25 mouse cellular contexts compared by ENCODE assay signal in the genomic region with DNA sequence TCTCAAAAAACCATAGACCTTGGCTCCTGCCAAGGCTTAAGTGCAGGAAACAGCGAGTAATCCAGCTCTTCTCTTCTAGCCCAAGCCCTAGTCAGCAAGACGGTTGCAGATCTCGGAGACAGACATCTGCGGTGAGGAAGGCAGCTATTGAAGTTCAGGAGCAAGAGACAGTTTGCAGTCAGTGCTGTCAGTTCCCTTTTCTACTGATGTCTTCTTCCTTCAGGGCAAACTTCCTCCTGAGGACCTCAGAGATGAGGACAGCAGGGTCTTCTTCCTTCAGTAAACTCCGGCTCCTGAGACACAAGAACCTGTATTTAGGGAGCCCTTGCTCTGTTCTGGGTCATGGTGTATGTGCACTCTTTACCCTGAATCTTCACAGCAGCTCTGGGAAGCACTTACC. TPM values are rescaled to one million over a fixed set of nuclear protein-coding genes. Genes with fewer than 3 reads are reported as not detected.
DNase-seq lines count a peak whose midpoint lies in the region; ATAC-seq lines count a peak whose summit lies in the region.
"Had no signal": no experiment of that assay in that cellular context is flagged by ENCODE, and none has a peak within 500 bp of the region (broad histone marks: within the 10 kb centered on the region; RNA-seq: fewer than 3 reads in every experiment).

No protein-coding gene starts in this region.

- no peaks in the 10 kb centered on the region for H3K4me1 ChIP-seq in midbrain, embryonic 13.5 days (replicated peaks)
- H3K4me1 ChIP-seq in midbrain, embryonic 10.5 days, result no peaks in the 10 kb centered on the region
- H3K4me1 ChIP-seq in liver, embryonic 15.5 days (replicated peaks), result peaks cover 10% of the 10 kb centered on the region
- H3K4me1 ChIP-seq: embryonic facial prominence, embryonic 10.5 days; hindbrain, embryonic 12.5 days; kidney, embryonic 15.5 days; limb, embryonic 13.5 days had no signal

- no peak overlapping the region for H3K4me2 ChIP-seq in midbrain, embryonic 13.5 days (replicated peaks)
- no peak overlapping the region for H3K4me2 ChIP-seq in liver, embryonic 15.5 days
- H3K4me2 ChIP-seq: heart, embryonic 11.5 days; hindbrain, embryonic 12.5 days; kidney, embryonic 15.5 days; limb, embryonic 13.5 days had no signal

- no peak for DNase-seq in midbrain, embryonic 10.5 days (ENCODE audit: low spot score)
- no peak for DNase-seq in left cerebral cortex, postnatal 14 days (ENCODE audit: low spot score in 2 of 2)
- DNase-seq in natural killer cell, adult 2 months (ENCODE audit: low spot score in 2 of 2), result no peak
- no peak for DNase-seq in right cerebral cortex, postnatal 36 days (ENCODE audit: low spot score in 2 of 2)
- DNase-seq: adrenal gland, adult 8-10 months; cerebellum, adult 9-11 months; gastrocnemius, adult 2 months; heart, postnatal 10 days; kidney, adult 11 months; kidney, postnatal 36 days; layer of hippocampus, postnatal 36 days; lung, adult 18-20 months; lung, postnatal 10 days; right cerebral cortex, postnatal 14 days; spleen, adult 18-20 months; thymus, postnatal 14 days had no signal

- peak overlapping the region; percentile 17; the same call in 1 of the 2 replicates for H3K27ac ChIP-seq in midbrain, embryonic 13.5 days
- no peak overlapping the region for H3K27ac ChIP-seq in midbrain, embryonic 10.5 days (replicated peaks)
- H3K27ac ChIP-seq in liver, embryonic 15.5 days (replicated peaks), result peak overlapping the region; percentile 41; the same call in 1 of the 2 replicates
- H3K27ac ChIP-seq: embryonic facial prominence, embryonic 10.5 days; gastrocnemius, adult 2 months; hindbrain, embryonic 12.5 days; kidney, embryonic 15.5 days; limb, embryonic 13.5 days had no signal

- H3K4me3 ChIP-seq in midbrain, embryonic 13.5 days (replicated peaks), result no peak overlapping the region
- no peak overlapping the region for H3K4me3 ChIP-seq in midbrain, embryonic 10.5 days
- H3K4me3 ChIP-seq in liver, embryonic 15.5 days (replicated peaks), result no peak overlapping the region
- H3K4me3 ChIP-seq: embryonic facial prominence, embryonic 10.5 days; gastrocnemius, adult 2 months; hindbrain, embryonic 12.5 days; kidney, embryonic 15.5 days; limb, embryonic 13.5 days had no signal

- peaks cover 85% of the 10 kb centered on the region for H3K36me3 ChIP-seq in midbrain, embryonic 13.5 days
- peaks cover 100% of the 10 kb centered on the region for H3K36me3 ChIP-seq in midbrain, embryonic 10.5 days
- peaks cover 99% of the 10 kb centered on the region for H3K36me3 ChIP-seq in liver, embryonic 15.5 days (replicated peaks)

- intact Hi-C loops in left cerebral cortex, postnatal 14 days (cut with DNase I), result no loop called here

- no peaks in the 10 kb centered on the region for H3K27me3 ChIP-seq in midbrain, embryonic 13.5 days
- H3K27me3 ChIP-seq in midbrain, embryonic 10.5 days (ENCODE audit: low read depth, poor library complexity, severe bottlenecking), result no peaks in the 10 kb centered on the region
- H3K27me3 ChIP-seq in liver, embryonic 15.5 days, result no peaks in the 10 kb centered on the region
- H3K27me3 ChIP-seq: hindbrain, embryonic 12.5 days; kidney, embryonic 15.5 days; limb, embryonic 13.5 days had no signal

- no peak overlapping the region for H3K9ac ChIP-seq in midbrain, embryonic 13.5 days (replicated peaks)
- H3K9ac ChIP-seq in liver, embryonic 15.5 days, result no peak overlapping the region
- H3K9ac ChIP-seq: hindbrain, embryonic 12.5 days; kidney, embryonic 15.5 days; limb, embryonic 13.5 days had no signal

- no peaks in the 10 kb centered on the region for H3K9me3 ChIP-seq in midbrain, embryonic 13.5 days
- no peaks in the 10 kb centered on the region for H3K9me3 ChIP-seq in midbrain, embryonic 10.5 days (replicated peaks)
- no peaks in the 10 kb centered on the region for H3K9me3 ChIP-seq in liver, embryonic 15.5 days (replicated peaks)
- H3K9me3 ChIP-seq: embryonic facial prominence, embryonic 10.5 days; hindbrain, embryonic 12.5 days; kidney, embryonic 15.5 days; limb, embryonic 13.5 days had no signal

- 67% methylated on average over 5 of the region's 5 CpGs for WGBS in midbrain, embryonic 13.5 days
- 78% methylated on average over 5 of the region's 5 CpGs for WGBS in midbrain, embryonic 10.5 days
- 50% methylated on average over 5 of the region's 5 CpGs for WGBS in liver, embryonic 15.5 days (ENCODE audit: insufficient replicate concordance)

- no peak for ATAC-seq in midbrain, embryonic 13.5 days
- ATAC-seq in common myeloid progenitor, adult 5-6 weeks (replicated peaks; ENCODE audit: low read depth, poor library complexity, severe bottlenecking), result peak; percentile 58; the same call in 1 of the 2 replicates
- no peak for ATAC-seq in liver, embryonic 15.5 days (ENCODE audit: insufficient read depth)
- ATAC-seq: activated CD4-positive, CD25-positive, alpha-beta regulatory T cell, adult 4 months had no signal

RNA-seq across cellular contexts. Expression of gene Mtfr1l, which starts 9.0 kb away (rescaled TPM):
- polyA plus RNA-seq in midbrain, embryonic 13.5 days (2015; fragmentation: Nextera tagmentation; extraction: Ambion mirVana), result 149 and 155 TPM in 2 replicates
- polyA plus RNA-seq in midbrain, embryonic 10.5 days (2016; fragmentation: Nextera tagmentation; extraction: Ambion mirVana), result 120 and 127 TPM in 2 replicates
- total RNA-seq in common myeloid progenitor, adult 5-6 weeks (2017), result 46.2 and 52.7 TPM in 2 replicates
- polyA plus RNA-seq in liver, embryonic 15.5 days (2015; fragmentation: Nextera tagmentation; extraction: Ambion mirVana), result 39.6 and 40.3 TPM in 2 replicates
- 10 to 100 TPM; 69.4 to 71.9 TPM for total RNA-seq in left cerebral cortex, postnatal 14 days (2021)

RNA-seq across cellular contexts. Expression of gene Aunip, which starts 15.4 kb away (rescaled TPM):
- polyA plus RNA-seq in midbrain, embryonic 13.5 days (2015; fragmentation: Nextera tagmentation; extraction: Ambion mirVana), result 3.9 and 4.4 TPM in 2 replicates
- polyA plus RNA-seq in midbrain, embryonic 10.5 days (2016; fragmentation: Nextera tagmentation; extraction: Ambion mirVana), result 25.5 and 28.6 TPM in 2 replicates
- 32.6 and 37.0 TPM in 2 replicates for total RNA-seq in common myeloid progenitor, adult 5-6 weeks (2017)
- polyA plus RNA-seq in liver, embryonic 15.5 days (2015; fragmentation: Nextera tagmentation; extraction: Ambion mirVana), result 14.0 and 18.9 TPM in 2 replicates
- under 1 TPM; 0.53 to 0.55 TPM for total RNA-seq in left cerebral cortex, postnatal 14 days (2021)
- total RNA-seq: gastrocnemius, adult 2 months had no signal

RNA-seq across cellular contexts. Expression of gene Selenon, which starts 25.7 kb away (rescaled TPM):
- polyA plus RNA-seq in midbrain, embryonic 13.5 days (2015; fragmentation: Nextera tagmentation; extraction: Ambion mirVana), result 11.1 and 11.5 TPM in 2 replicates
- polyA plus RNA-seq in midbrain, embryonic 10.5 days (2016; fragmentation: Nextera tagmentation; extraction: Ambion mirVana), result 8.4 and 8.6 TPM in 2 replicates
- total RNA-seq in common myeloid progenitor, adult 5-6 weeks (2017), result 6.5 and 9.7 TPM in 2 replicates
- 4.1 and 6.6 TPM in 2 replicates for polyA plus RNA-seq in liver, embryonic 15.5 days (2015; fragmentation: Nextera tagmentation; extraction: Ambion mirVana)
- total RNA-seq in left cerebral cortex, postnatal 14 days (2021), result 10 to 100 TPM; 19.2 to 20.1 TPM

RNA-seq across cellular contexts. Expression of gene Paqr7, which starts 29.7 kb away (rescaled TPM):
- 10.8 and 12.8 TPM in 2 replicates for polyA plus RNA-seq in midbrain, embryonic 13.5 days (2015; fragmentation: Nextera tagmentation; extraction: Ambion mirVana)
- 3.5 and 3.6 TPM in 2 replicates for polyA plus RNA-seq in midbrain, embryonic 10.5 days (2016; fragmentation: Nextera tagmentation; extraction: Ambion mirVana)
- 10.6 and 12.6 TPM in 2 replicates for total RNA-seq in common myeloid progenitor, adult 5-6 weeks (2017)
- 7.8 and 8.4 TPM in 2 replicates for polyA plus RNA-seq in liver, embryonic 15.5 days (2015; fragmentation: Nextera tagmentation; extraction: Ambion mirVana)
- total RNA-seq in left cerebral cortex, postnatal 14 days (2021), result 10 to 100 TPM; 54.6 to 55.8 TPM

RNA-seq across cellular contexts. Expression of gene Stmn1, which starts 58.1 kb away (rescaled TPM):
- 7,568 and 8,132 TPM in 2 replicates for polyA plus RNA-seq in midbrain, embryonic 13.5 days (2015; fragmentation: Nextera tagmentation; extraction: Ambion mirVana)
- 2,607 and 3,209 TPM in 2 replicates for polyA plus RNA-seq in midbrain, embryonic 10.5 days (2016; fragmentation: Nextera tagmentation; extraction: Ambion mirVana)
- 1,614 and 1,654 TPM in 2 replicates for total RNA-seq in common myeloid progenitor, adult 5-6 weeks (2017)
- 398 and 432 TPM in 2 replicates for polyA plus RNA-seq in liver, embryonic 15.5 days (2015; fragmentation: Nextera tagmentation; extraction: Ambion mirVana)
- 1,000 to 10,000 TPM; 1,227 to 1,286 TPM for total RNA-seq in left cerebral cortex, postnatal 14 days (2021)
